Mouse (Mus musculus) cerebellum, postnatal 36 days (tissue): Measurements from ENCODE around the gene Galnt7.
A peak's percentile ranks its signal among the peaks of the same experiment; 100 is the strongest.
"Not testable (repeated sequence)": the region's sequence is repeated elsewhere in the genome, so short reads cannot be mapped to it uniquely, and the experiment has no call there.

Source experiments
- DNase-seq, 2 experiments: peaks; one replicate each; pipeline ENCODE4 v3.0.0; 2021 to 2022; ENCODE audit warnings: mixed read lengths in 2 of 2

Gene Galnt7

DNA sequence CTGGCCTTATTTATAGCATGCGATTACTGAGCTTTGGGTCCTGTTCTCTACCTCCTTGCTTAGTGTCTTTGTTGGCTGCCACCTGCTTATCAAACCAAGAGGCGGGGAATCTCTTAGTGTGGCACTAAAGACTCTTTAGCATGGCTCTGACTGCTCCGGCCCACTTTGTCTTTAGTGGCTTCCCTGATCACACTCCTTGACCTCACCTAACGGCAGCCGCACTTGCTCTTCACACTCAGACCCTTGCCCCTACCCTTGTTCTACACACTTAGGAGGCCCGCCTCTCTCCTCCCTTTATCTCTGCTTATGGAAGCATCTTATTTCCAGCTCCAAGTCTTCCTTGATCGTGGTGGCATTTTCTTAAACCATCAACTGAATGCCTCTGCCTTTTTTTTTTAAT is 114.2 kb downstream of the Galnt7 start:
- DNase-seq = no peak

DNA sequence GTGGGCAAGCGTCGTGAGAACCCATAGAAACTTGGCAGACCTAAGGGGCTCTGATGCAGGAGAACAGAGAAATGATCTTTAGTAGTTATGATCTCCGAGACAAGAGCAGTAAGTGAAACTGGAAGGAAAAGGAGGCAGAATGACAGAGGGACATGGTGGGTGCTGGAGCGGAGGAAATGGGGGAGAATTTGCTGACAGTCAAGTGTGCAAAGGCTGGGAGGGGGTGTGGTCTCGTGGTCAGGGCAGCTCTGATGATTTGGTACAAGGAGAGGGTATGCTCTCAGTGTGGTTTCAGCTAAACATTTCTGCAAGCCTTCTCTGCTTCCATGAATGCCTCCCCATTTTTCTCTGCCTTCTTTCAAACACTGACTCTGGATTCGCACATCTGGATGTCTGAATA is 116.7 kb downstream of the Galnt7 start:
- DNase-seq = no peak

DNA sequence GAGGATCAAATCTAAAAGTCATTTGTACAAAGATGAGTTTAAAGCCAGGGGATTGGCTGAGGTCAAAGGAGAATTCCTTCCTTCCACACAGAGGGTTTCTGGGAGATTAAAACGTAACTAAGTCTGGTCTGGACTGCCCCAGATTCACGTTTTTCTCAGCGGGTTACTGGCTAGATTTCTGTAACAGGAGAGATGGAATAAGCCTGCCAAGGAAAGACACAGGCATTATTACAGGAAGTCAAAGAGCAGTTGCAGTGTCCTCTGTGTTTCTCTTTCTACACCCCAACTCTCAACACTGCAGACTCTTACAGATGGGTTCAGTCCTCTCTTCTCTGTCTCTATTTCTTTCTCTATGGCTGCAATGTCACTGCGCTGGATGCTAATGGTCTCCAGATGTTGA is 118.3 kb downstream of the Galnt7 start:
- DNase-seq = no peak

DNA sequence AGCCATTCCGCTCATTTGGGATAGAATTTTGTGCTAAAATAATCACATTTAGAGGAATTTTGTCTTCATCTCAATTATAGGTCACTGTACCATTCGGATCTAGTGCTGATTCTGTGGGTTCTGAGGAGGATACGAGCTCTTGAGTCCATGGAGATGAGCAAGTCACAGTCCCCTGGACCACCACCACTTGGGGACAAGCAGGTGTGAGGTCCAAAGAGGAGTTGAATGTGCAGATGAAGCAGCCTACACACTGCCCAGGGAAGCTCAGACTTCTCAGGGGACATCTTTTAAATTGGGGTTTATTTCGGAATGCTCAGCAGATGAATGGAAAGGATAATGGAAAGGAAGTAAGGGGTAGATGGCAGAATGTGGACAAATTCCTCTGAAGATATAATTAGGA is 119.7 kb downstream of the Galnt7 start:
- DNase-seq = no peak

DNA sequence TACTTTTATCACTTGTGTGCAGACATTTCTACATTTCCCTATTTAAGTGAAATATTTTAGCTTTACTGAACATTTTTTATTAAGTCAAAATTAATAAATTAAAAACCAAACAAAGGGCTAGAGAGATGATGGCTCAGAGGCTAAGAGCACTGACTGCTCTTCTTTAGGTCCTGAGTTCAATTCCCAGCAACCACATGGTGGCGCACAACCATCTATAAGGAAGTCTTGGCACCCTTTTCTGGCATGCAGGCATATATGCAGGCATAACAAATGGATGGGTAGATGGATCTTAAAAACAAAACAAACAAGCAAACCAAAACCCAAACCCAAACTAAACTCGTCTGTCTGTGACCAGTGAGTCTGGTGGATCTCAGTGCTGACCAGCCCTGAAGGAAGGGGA is 120.6 kb downstream of the Galnt7 start:
- peak; percentile 55 to 59 for DNase-seq

DNA sequence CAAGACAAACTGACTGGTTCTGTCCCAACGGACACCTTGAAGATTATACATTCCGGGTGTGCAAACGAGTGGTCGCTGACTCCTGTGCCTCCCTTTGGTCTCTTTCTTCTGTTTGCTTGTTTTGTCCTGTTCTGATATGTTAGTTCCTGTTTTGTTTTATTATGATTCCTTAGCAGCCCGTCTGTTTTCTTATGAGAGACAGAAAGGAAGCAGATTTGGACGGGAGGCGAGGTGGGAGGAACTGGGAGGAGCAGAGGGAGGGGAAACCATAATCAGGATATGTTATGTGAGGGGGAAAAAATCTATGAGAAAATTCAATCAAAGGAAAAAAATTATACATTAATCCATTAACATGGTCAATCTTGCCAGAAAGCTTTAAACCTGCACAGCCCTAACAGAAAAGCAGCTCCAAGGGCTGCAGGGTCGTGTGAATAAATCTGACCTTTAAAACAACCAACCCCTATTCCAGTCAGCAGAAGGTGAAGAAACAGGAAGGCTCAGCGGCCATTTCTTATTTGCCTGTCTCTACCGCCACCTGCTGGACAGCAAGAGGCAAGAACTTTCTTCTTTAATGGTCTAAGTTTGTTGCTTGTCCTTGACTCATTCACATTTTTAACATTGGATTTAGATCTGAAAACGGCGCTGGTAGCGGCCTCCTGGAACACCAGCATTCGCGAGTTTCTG is 122.0 kb downstream of the Galnt7 start:
- DNase-seq = peak; percentile 75 to 87

DNA sequence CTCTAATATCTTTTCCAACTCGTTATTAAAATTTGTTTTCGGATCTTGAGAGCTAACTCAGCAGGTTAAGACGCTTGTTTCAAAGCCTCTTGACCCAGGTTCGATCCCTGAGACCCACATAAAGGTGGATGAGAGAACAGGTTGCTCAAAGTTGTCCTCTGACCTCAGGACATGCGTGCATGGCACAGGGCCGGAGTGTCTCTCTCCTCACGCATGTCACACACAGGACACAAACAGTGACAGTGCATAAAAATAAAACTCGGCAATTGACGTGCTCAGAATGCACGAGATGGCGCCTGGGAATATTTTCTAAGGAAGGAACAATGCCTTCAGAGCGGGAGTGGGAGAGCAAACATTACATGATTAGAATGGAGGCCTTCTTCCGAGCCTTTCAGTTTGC is 122.6 kb downstream of the Galnt7 start:
- no peak for DNase-seq

DNA sequence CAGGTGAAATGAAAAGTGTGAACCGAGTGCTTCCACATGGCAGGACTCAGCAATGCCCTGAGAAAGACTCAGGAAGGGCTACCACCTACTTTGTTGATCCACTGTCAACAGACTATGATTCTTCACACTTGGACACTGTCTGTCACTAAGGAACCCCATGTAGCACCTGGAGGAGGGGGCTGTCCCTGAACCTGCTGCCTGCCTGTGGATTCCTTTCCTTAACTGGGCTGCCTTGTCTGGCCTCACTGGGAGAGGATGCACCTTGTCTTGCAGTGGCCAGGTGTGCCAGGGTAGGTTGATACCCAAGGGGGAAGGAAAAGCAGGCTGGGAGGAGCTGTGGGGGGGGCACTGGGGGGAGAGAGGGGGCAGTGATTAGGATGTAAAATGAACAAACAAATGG is 124.8 kb downstream of the Galnt7 start:
- no peak for DNase-seq

DNA sequence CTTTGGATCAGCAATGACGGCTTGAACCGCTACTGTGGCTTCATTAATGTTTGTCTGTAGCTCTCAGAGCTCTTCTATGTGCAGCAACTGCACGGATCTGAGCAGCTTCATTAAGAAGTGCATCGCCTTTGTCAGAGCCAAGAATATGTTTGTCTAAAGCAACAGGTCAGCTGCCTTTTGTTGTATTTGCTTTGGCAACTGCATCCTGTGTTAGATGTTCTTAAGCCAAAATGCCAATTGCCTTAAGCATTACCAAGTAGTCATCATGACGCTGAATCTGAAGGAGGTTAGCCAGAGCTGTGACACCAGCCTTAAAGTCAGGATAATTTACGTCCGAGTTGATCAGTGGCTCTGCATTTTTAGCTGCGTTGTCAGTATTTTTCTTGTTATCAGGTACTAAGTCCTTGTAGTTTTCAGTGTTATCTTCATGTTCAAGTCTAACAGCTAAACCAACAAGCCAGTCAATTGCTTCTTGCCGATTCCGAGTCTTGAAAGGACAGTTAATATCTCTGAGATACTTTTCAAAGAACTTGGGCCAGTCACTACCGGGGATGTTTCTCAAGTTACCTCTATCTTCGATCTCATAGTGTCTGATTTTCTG is 132.5 kb downstream of the Galnt7 start:
- DNase-seq = no peak

DNA sequence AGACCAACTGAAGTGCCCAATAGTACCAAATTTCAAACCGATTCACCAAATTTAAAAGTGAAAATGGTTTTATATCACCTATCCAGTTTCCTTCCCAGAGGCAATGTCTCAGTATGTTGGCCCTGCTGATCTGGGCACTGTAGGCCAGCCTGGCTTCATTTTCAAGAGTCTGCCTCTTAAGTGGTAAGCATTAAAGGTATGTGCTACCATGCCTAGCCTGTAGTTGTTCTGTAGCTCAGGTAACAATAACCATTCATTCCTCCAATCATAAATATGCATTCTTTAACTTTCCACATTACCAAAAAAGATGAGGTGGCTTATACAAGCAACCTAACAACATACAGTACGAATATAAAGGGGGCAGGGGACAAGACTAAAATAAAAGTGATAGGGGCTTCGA is 135.1 kb downstream of the Galnt7 start:
- DNase-seq = no peak

DNA sequence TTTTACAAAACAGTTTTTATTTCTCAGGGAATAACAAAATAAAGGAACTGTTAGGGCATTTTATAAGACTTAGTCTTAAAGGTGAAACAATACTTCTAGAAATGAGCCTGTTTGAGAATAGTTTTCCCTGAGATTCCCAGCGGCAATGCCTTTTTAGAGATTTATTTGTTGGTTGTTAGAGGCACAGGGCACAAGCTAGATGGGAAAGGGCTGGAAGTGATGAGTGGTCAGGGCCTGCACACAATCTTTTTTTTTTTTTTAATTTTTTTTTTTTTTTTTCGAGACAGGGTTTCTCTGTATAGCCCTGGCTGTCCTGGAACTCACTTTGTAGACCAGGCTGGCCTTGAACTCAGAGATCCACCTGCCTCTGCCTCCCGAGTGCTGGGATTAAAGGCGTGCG is 136.1 kb downstream of the Galnt7 start:
- DNase-seq = not testable (repeated sequence)

DNA sequence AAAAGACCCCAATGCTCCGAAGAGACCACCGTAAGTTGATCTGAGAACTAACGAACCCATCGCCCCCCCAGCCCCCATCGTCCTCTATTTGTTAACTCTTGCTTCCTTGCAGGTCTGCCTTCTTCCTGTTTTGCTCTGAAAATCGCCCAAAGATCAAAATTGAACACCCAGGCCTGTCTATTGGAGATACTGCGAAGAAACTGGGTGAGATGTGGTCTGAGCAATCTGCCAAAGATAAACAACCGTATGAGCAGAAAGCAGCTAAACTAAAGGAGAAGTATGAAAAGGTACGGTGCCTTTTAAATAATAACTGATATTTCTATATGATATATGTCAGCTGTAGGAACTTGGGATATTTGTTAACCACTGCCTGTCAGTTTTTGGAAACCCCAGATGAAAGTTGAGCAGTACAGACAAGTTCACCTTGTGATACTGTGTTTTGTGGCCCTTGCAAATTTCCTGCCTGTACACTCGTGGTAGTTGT is 139.6 kb downstream of the Galnt7 start:
- not testable (repeated sequence) for DNase-seq

DNA sequence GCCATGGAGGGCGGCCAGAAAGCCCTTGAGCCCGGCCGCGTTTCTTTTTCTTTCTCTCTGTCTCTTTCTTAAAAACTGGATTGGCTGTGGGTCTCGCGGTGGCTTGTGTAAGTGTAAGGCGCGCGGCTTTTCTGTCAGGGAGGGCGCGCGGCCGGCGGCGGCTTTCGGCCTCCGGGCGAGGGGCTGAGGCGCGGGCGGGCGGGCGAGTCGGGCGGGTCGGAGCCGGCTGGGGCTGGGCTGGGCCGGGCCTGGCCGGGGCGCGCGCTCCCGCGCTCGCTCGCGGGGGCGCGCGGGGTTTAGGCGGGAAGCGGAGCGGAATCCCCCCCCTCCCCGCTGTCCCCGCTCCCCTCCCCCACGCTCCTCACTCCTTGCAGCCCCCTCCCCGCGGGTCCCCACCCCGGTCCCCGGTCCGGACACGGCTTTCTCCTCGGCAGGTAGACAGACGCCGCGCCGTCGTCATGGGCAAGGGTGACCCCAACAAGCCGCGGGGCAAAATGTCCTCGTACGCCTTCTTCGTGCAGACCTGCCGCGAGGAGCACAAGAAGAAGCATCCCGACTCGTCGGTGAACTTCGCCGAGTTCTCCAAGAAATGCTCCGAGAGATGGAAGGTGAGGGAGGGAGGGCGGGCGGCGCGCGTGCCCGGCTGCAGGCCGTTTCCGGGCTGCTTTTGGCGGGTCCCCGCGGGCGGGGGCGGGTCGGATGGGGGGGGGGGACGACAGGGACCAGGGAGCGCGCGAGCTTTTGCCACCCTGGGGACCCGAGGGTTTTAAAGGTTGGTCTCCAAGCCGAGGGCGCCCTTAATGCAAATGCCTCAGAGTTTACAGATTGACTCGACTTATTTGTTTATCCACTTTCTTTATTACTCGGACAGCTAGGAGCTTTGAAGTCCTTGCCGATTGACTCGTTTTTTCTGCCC is 140.4 kb downstream of the Galnt7 start:
- DNase-seq = peak in 1 of 2 experiments; percentile 39

DNA sequence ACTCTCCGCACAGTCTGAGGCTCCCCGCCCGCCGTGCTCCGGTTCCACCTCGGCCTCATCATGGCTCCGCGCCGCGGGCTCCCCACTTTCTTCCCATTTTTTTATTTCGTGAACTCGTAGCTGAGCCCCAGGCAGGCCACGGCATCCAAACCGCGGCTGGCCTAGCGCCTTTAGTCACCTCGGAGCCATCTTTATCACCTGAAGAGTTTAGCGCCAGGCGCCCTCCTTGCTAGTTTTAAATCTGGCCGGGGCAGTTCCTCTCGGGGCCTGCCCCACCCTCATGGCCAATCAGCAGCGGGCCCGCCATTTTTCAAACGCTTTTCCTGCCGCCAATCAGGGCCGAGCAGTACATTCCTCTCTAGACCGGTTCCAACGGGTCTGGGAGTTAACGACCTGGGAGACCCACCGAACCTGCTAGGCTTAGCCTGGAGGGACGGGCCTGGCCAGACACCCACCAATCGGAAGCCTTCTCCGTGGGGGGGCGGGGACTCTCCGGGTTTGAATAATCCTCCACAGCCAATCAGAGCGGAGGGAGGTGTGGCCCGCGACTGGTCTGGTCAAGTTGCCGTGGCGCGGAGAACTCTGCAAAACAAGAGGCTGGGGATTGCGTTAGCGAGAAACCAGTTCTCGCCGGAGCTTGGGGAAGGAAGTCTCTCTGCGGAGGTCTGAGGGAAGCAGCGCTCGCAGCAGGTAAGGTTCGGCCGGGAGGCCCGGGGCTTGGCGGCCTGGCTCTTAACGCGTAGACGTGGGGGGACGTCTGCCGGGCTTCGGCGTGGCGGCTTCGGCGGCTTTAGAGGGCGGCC is 141.3 kb downstream of the Galnt7 start, which contains the start of gene Hmgb2:
Gene Hmgb2, plus strand, starts transcription at position 592 of the 803 bp plus-strand sequence.
- DNase-seq = peak; percentile 99 to 100

DNA sequence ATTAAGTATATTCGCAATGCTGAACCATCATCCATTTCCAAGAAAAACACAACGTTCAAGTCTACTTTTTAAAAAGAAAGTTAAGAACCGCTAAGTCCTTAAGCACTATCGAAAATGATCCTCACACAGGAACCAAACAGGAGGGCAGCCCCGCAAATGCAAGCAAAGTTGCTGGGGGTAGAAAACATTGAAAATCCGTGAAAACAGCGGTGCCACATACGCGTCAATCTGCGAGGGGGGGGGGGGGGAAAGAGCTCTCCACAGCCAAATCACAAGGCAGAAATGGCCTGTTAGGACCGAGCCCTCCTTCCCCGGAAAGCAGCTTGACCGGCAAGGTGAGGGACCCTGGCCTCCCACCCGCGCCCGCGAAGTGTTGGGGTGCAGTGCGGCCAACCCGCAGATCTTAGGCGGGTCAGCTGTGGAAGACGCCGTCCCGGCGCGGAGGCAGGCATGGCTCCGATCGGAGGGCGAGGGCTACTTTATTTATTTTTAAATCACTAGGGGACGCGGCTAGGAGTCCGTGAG is 142.0 kb downstream of the Galnt7 start:
- no peak for DNase-seq

DNA sequence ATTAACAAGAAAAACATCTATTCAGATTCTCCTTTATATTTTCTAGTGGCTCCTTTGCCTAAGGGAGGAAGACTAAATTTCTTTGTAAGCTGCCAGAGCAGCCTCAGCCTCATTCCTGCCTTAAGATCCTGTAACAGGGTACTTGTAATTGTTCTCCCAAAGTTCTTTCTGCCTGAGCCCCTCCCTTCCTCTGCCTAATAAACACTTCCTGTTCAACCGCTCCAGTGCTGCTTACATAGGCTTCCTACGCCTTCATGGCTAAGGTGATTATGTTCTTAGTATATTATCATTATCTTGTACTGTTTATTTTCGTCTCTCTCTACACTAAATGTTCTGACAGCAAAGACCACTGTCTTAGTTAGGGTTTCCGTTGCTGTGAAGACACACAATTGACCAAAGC is 144.2 kb downstream of the Galnt7 start:
- DNase-seq = no peak

DNA sequence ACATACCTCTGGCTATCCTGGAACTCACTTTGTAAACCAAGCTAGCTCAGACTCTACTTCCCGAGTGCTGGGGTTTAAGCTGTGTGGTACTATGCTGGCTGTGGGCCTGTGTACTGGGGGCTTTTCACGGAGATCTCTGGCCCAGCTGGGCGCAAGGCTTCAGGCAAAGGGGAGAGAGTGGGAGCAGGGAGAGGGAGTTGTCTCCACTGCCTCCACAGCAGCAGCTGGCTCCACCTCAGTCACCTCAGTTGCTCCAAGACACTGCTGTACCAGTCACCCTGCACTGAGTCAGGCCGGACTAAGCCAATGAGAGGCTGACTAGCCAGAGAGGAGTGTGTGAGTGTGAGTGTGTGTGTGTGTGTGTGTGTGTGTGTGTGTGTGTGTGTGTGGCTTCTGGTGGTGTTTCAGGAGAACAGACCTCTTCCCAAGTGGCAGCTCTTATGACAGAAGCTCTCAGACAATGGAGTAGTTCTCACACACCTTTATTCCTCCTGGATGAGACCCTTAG is 145.2 kb downstream of the Galnt7 start:
- DNase-seq = no peak

DNA sequence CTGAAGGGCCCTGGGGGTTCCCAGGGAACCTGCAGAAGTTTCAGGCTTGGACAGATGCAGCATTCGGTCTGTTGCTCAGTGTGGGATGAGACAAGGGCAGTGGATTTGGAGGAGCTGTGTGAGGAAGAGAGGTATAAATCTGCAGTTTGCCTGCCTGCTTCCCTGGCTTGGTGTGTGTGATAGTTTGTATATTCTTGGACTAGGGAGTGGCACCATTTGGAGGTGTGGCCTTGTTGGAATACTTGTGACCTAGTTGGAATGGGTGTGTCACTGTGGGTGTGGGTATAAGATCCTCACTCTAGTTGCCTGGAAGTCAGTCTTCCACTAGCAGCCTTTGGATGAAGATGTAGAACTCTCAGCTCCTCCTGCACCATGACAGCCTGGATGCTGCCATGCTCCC is 147.3 kb downstream of the Galnt7 start:
- DNase-seq = not testable (repeated sequence)

DNA sequence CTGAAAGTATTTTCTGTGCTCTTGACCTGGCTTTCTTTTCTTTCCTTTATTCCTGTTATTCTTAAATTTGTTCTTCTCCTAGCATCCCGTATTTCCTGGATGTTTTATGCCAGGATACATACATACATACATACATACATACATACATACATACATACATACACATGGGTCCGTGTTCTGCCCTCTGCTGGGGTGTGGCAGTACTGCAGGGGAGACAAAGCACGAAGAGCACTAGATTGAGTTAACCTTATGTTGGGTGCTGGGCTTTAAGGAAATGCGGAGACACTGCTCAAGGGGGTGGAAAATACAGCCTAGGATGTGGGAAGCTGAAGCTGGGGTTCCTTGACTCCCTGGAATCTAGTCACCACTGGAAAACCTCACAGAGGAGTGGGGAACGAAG is 149.2 kb downstream of the Galnt7 start:
- peak; percentile 70 to 77 for DNase-seq

DNA sequence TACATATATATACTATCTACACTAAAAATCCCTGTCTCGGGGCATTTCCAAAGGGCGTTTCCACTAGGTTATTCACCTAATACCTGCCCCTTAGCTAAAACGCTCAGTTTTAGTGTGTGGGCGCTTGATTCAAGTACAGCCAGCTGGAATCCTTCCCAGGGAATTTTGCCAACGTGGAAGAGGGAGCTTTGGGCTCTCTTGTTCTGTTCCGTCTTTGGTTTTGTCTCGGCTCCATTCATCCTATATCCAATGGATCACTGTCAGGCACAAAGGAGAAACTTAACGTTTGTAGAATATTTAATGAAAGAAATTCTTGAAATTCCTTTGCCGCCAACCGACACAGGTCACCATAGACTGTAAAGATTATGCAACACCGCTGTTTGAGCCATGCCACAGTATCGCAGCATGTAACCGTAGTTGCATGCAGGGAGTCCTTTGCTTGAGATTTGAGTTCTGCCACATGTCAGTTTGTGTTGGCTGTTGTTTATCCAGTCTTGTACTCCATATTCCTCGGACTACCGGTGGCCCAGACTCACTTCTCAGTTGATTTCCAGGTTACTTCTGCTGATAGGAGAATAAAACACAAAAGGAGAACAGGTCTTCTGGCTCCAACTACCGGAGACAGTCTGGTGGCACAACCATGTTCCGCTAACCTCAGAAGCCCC is 153.9 kb downstream of the Galnt7 start:
- peak; percentile 79 to 88 for DNase-seq

DNA sequence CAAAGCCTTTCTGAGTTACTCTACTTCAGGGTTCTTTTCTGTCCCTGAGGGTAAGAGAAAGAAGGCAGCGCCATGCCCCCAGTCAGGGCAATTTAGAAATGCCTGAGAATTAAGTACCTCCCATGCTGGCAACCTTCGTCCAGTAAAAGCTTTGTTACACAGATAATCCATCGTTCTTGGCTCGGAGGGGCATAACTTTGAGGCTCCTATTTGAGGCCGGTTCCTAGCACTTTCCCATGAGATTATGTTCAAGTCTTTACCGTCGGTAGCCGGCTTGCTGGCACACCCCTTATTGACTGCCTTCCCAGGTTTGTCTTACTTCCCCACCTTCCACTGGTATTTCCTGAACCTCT is 154.4 kb downstream of the Galnt7 start:
- no peak for DNase-seq

DNA sequence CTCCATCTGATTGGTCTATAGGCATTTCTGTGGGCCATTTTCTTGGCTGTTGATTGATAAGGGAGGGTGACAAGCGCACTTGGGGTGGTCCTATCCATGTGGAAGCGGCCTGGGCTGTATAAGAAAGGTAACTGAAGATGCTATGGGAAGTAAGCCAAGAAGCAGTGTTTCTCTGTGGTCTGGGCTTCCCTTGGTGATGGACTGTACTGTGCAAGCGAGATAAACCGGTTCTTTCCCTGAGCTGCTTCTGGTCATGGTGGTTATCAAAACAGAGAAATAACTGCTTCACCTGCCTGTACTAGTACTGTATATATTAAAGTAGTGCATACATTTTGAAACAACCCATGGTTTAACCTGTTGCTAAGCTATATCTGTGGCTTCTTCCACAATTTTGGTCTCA is 161.0 kb downstream of the Galnt7 start:
- no peak for DNase-seq
